20 mouse cellular contexts compared by ENCODE assay signal in the genomic region with DNA sequence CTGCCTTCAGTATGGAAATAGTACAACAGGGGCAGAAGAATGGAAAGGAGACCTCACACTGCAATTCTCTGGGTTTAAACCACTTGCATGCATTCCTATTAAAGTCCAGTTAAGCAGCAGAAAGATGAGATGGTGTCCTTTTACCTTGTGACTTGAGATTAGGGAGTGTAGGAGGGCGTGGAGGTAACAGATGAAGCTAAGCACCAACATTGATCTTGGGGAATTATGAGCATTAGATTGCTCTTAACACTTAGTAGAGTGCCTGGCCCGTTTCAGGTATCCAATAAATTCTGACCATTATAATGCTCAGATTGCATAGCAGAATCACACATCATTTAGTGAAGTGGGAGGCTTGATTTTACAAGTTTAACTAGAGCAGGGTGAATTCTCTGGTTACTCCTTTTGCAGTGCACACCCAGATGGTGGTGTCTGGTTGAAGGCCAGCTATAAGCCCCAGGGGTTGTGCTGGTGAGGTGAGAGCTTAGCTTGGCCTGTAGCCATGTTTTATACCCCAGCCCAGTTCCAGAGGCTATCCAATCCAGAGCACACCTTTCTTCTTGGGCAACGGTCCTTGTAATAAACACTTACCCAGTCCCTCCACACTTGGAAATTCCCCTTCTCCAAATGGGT.
DNase-seq lines count a peak whose midpoint lies in the region; ATAC-seq and TF ChIP-seq lines count a peak whose summit lies in the region.
"Had no signal": no experiment of that assay in that cellular context is flagged by ENCODE, and none has a peak within 500 bp of the region (broad histone marks: within the 10 kb centered on the region; RNA-seq: fewer than 3 reads in every experiment).

No protein-coding gene starts in this region.

- no peak overlapping the region for H3K9ac ChIP-seq in limb, embryonic 12.5 days (replicated peaks)
- H3K9ac ChIP-seq in limb, embryonic 14.5 days (ENCODE audit: low read depth, low read length, severe bottlenecking) = no peak overlapping the region
- H3K9ac ChIP-seq in hindbrain, postnatal 0 days (replicated peaks; ENCODE audit: low read length) = no peak overlapping the region
- H3K9ac ChIP-seq: embryonic facial prominence, embryonic 13.5 days; forebrain, embryonic 12.5 days had no signal

- peaks cover 14% of the 10 kb centered on the region; the same call in 1 of the 2 replicates for H3K4me1 ChIP-seq in limb, embryonic 12.5 days (replicated peaks)
- H3K4me1 ChIP-seq in limb, embryonic 10.5 days = peaks cover 7% of the 10 kb centered on the region
- peaks cover 7% of the 10 kb centered on the region; the same call in 1 of the 2 replicates for H3K4me1 ChIP-seq in limb, embryonic 14.5 days (ENCODE audit: control insufficient read depth, insufficient read depth, low read length)
- no peaks in the 10 kb centered on the region for H3K4me1 ChIP-seq in hindbrain, postnatal 0 days (ENCODE audit: insufficient read depth, low read length)

- ATAC-seq in limb, embryonic 12.5 days (ENCODE audit: insufficient number of reproducible peaks, insufficient read depth, low FRiP score, low TSS enrichment, low read depth) = peak; percentile 68; the same call in 1 of the 2 replicates
- peak; percentile 77 for ATAC-seq in limb, embryonic 14.5 days (ENCODE audit: low FRiP score, low read depth)
- no peak for ATAC-seq in hindbrain, postnatal 0 days
- ATAC-seq: forebrain, embryonic 14.5 days; forebrain, embryonic 16.5 days had no signal

- no peak overlapping the region for H3K4me3 ChIP-seq in limb, embryonic 12.5 days (replicated peaks)
- no peak overlapping the region for H3K4me3 ChIP-seq in limb, embryonic 10.5 days
- H3K4me3 ChIP-seq in limb, embryonic 14.5 days (replicated peaks; ENCODE audit: low read length) = no peak overlapping the region
- H3K4me3 ChIP-seq in hindbrain, postnatal 0 days (ENCODE audit: low read length) = no peak overlapping the region
- H3K4me3 ChIP-seq: embryonic facial prominence, embryonic 13.5 days; erythroblast, embryonic 14.5 days; forebrain, embryonic 10.5 days; forebrain, embryonic 12.5 days had no signal

- WGBS in limb, embryonic 12.5 days = 35% methylated on average over 3 of the region's 3 CpGs
- WGBS in limb, embryonic 10.5 days = 80% methylated on average over 3 of the region's 3 CpGs
- WGBS in limb, embryonic 14.5 days = 29% methylated on average over 3 of the region's 3 CpGs
- WGBS in hindbrain, postnatal 0 days = 82% methylated on average over 3 of the region's 3 CpGs

- H3K4me2 ChIP-seq in limb, embryonic 12.5 days = no peak overlapping the region
- H3K4me2 ChIP-seq in limb, embryonic 14.5 days (replicated peaks; ENCODE audit: low read depth, low read length, severe bottlenecking) = no peak overlapping the region
- H3K4me2 ChIP-seq in hindbrain, postnatal 0 days (ENCODE audit: low read depth, low read length) = no peak overlapping the region
- H3K4me2 ChIP-seq: embryonic facial prominence, embryonic 13.5 days; forebrain, embryonic 12.5 days had no signal

- no peaks in the 10 kb centered on the region for H3K36me3 ChIP-seq in limb, embryonic 12.5 days
- H3K36me3 ChIP-seq in limb, embryonic 10.5 days = no peaks in the 10 kb centered on the region
- no peaks in the 10 kb centered on the region for H3K36me3 ChIP-seq in limb, embryonic 14.5 days (ENCODE audit: control insufficient read depth, insufficient read depth, low read length)
- no peaks in the 10 kb centered on the region for H3K36me3 ChIP-seq in hindbrain, postnatal 0 days (ENCODE audit: insufficient read depth, low read length)
- H3K36me3 ChIP-seq: embryonic facial prominence, embryonic 13.5 days; forebrain, embryonic 10.5 days; forebrain, embryonic 12.5 days had no signal

- H3K27ac ChIP-seq in limb, embryonic 12.5 days = no peak overlapping the region
- no peak overlapping the region for H3K27ac ChIP-seq in limb, embryonic 10.5 days
- no peak overlapping the region for H3K27ac ChIP-seq in limb, embryonic 14.5 days (replicated peaks; ENCODE audit: low read depth, low read length)
- H3K27ac ChIP-seq in hindbrain, postnatal 0 days = no peak overlapping the region
- H3K27ac ChIP-seq: embryonic facial prominence, embryonic 13.5 days; forebrain, embryonic 10.5 days; forebrain, embryonic 12.5 days had no signal

- no peak for TF ChIP-seq CTCF in hindbrain, postnatal 0 days (IDR thresholded peaks at IDR 0.05; ENCODE audit: low read depth)

- no peak for TF ChIP-seq POLR2A in limb, embryonic 14.5 days (IDR thresholded peaks at IDR 0.05; ENCODE audit: borderline replicate concordance, extremely low read depth, insufficient read depth, insufficient read length)

- H3K9me3 ChIP-seq in limb, embryonic 12.5 days = no peaks in the 10 kb centered on the region
- no peaks in the 10 kb centered on the region for H3K9me3 ChIP-seq in limb, embryonic 10.5 days (replicated peaks)
- H3K9me3 ChIP-seq in limb, embryonic 14.5 days (ENCODE audit: control insufficient read depth, low read length) = no peaks in the 10 kb centered on the region
- H3K9me3 ChIP-seq in hindbrain, postnatal 0 days (ENCODE audit: low read length) = no peaks in the 10 kb centered on the region
- H3K9me3 ChIP-seq: embryonic facial prominence, embryonic 13.5 days; forebrain, embryonic 10.5 days; forebrain, embryonic 12.5 days had no signal

- no peaks in the 10 kb centered on the region for H3K27me3 ChIP-seq in limb, embryonic 12.5 days
- no peaks in the 10 kb centered on the region for H3K27me3 ChIP-seq in limb, embryonic 10.5 days (ENCODE audit: low read depth, poor library complexity, severe bottlenecking)
- no peaks in the 10 kb centered on the region for H3K27me3 ChIP-seq in limb, embryonic 14.5 days (ENCODE audit: control insufficient read depth, insufficient read depth, low read length)
- no peaks in the 10 kb centered on the region for H3K27me3 ChIP-seq in hindbrain, postnatal 0 days (ENCODE audit: insufficient read depth, low read length)
- H3K27me3 ChIP-seq: embryonic facial prominence, embryonic 13.5 days; forebrain, embryonic 12.5 days had no signal

- peak; percentile 70 for DNase-seq in heart, adult 11 months
- DNase-seq in heart, adult 8-10 months (ENCODE audit: low spot score) = no peak
- DNase-seq in limb, embryonic 10.5 days (ENCODE audit: low spot score) = no peak
- DNase-seq in limb, embryonic 14.5 days (ENCODE audit: low spot score) = peak; percentile 63
- no peak for DNase-seq in cerebellum, adult 8-10 months
- no peak for DNase-seq in hindbrain, postnatal 0 days (ENCODE audit: low spot score)
- DNase-seq: adrenal gland, adult 2 months; adrenal gland, postnatal 10 days; adrenal gland, postnatal 25 days; cerebellum, adult 11 months; cerebellum, adult 18-20 months; cerebellum, adult 9-10 months; cerebellum, postnatal 25 days had no signal

Comparison
In these comparisons a context has a peak if more than half of its experiments do, and no peak if none do; other contexts are left out.
1. DNase-seq: peak in heart, adult 11 months (single experiment) and limb, embryonic 14.5 days (single experiment); none in heart, adult 8-10 months (single experiment), limb, embryonic 10.5 days (single experiment), cerebellum, adult 8-10 months (single experiment) and hindbrain, postnatal 0 days (single experiment).